Mouse (Mus musculus): Measurements from ENCODE around the gene Mob3b.

Mob3b gene

DNA sequence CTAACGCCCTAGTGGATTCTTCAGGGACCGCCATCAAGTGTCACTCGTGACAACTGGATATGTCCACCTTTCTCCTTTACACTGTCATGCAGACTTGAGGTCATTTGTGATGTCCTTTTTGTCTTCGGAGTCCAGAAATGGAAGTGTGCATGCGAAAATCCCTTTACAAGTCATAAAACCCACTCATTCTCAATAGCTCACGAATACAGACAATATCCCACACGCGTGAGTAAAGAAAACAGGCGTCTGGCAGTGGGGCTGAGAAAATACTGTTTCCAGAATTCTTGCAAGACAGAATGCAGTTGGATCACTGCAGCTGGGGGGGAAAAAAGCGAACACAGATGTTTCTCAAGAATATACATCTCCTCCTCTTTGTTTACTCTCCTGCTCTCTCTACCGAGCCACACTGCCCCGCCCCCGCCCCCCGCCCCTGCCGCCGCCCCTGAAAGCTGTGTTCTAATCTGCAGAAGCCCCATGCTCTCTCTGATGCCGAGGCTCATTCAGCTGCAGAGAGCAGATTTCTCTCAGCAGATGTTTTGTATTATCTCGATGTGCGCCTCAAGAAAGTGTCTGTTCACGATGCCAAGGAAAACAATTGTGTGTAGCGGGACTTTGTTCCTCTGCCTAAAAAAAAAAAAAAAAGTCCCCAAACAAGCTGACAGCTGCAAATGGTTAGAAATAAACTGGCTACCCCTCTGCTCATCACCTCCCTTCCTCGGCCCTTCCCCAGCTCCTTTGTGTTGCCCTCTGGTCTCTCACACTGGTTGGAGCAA lies 164.2 kb downstream of the Mob3b start:
- DNase-seq: no peak

DNA sequence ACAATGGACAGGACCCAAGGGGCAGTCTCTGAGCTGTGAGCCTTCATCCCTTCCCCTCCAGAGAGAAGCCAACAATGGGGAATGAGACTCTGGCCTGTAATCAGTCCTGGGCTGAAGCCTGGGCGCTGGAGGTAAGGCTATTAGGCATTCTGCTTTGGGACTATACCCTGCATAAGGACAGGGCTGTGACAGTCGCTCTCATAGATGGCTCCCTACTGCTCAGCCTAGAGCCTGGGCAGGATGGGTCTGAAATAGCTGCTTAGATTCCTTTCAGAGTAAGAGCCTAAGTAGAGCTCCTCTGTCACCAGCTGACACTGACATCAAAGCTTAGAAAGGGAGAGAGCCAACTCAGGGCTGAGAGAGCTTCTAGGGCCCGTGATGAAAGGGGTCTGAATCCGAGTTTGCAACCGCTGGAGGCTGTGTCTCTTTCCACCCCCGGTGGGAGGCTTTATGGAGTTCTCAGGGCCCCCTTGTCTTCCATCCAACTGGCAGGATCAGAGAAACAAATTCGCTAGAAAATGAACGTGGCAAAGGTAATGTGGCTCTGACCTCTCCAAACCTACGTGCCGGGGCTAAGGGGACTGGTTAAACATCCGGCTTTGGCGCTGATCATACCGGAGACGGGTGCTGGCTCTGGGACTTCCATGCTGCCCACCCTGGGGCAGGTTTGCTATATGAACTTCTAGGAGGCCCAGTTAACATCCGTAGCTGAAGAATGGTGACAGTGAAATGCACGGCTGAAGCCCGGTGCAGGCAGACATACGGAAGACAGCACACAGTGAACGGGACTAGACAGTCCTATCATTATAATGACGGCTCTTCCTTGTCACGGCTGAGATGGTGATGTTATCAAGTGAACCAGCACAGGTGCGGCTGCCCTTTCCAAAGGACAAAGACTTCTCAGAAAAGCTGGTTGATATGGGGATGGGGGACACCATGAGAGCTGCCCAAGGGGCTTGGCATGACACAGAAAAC lies 165.1 kb downstream of the Mob3b start:
- DNase-seq: no peak

- DNase-seq: no peak
Measured at GRCm38 (mm10) chr4:34991116-34991515, 166.2 kb downstream of the Mob3b start.

- no peak for DNase-seq
Measured at GRCm38 (mm10) chr4:34990659-34991058, 166.6 kb downstream of the Mob3b start.

- DNase-seq: no peak
Measured at GRCm38 (mm10) chr4:34987568-34987967, 169.7 kb downstream of the Mob3b start.

DNA sequence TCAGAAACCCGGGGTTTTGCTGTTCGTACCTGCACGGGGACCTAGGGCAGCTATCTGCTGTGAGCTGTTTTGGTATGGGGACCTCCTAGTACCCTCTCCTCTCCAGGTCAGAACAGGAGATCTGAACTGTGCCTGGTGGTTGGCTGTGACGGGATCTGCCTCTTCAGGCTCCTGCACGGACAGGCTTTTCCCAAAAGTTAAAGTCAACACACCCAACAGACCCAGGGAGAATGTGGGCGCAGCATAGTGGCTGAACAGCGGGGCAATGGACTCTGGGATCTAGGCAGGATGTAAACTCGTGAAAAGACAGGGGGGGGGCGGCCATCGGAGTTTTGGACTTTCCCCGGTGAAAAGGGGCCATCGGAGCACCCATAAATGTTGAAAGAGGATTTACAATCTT lies 170.2 kb downstream of the Mob3b start:
- DNase-seq: no peak

DNA sequence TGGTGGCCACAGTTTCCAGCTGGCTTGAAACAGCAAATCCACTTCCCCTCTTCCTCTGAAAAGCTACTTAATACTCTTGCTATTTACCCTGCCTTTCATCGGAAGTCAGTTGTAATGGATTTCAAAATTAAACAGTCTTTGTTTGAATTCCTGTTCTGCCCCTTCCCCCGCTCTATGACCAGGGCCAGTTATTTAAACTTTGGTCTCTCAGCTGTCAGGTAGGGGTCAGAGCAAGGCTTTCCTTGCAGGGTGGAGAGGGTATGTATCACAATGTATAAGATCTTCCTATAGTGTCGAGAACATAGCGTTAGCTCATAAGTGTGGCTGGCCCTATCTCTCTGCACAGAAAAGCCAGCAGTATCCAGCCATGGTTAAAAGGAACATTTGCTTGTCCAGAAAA lies 170.6 kb downstream of the Mob3b start:
- no peak for DNase-seq

DNA sequence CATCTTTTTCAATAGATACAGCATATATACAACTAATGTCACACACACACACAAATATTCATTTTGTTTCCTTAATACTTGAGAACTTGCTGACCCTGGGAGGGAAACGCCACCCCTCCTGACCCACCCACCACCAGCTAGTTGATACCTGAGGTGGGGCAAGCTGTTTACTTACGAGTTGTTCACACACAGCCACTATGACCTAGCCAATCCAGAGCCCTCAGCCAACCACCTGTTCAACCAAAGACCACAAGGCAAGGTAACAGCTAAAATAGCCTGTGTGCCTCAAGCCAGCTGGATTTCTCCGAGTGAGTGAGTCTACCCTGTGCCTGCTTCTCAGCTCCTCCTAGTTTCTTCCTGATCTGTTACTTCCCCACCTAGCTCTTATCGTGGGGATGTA lies 172.9 kb downstream of the Mob3b start:
- no peak for DNase-seq

DNA sequence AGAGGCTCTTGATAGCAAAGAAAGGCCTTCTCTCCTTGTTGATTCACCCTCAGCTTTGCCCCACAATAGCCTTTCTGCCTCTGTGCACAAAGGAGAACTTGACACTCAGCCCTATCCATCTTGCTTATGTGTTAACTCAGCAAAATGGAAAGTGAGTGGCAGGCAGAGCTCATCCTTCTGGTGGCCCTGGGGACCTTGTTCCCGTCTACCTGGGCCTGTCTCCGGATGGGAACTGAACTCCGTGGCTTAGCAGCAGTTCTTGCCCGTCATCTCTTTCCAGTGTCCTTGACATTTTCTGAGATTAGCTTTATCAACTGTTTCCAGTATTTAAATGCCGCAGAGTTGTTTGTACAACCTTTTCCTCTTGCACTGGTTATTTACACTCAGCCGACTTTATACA lies 173.8 kb downstream of the Mob3b start:
- no peak for DNase-seq

- DNase-seq: no peak
Measured at GRCm38 (mm10) chr4:34981301-34982172, 175.7 kb downstream of the Mob3b start.

DNA sequence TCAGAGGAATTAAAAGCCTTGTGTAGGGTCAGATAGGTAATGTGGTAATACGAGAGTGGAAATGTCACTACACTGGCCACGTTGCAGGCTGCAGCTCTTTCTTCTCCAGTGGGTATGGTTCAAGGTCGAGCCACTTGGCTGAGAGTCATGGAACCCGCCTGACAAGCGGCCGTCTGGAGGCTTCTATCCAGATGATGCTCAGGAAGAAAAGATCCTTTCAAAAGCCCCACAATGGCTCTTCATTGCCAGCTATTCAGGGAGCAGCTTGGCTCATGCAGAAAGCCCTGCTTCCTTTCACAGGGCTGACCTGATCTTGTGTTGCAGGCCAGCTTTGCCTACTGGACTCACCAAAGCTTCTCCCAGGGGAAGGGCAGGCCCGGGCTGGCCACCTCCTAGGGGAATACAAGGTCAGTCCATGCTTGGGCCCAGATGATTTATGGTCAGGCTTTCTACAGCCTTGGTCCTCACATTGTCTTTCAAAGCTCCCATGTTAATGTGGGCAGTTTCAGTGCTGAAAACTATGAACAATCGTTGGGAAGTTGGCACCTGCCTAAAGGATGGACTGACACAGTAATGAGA lies 176.7 kb downstream of the Mob3b start:
- DNase-seq: no peak

- DNase-seq: no peak
Measured at GRCm38 (mm10) chr4:34976916-34977702, 180.2 kb downstream of the Mob3b start.

GRCm38 (mm10) chr4:34976331-34976778 lies 180.9 kb downstream of the Mob3b start:
- DNase-seq: no peak

GRCm38 (mm10) chr4:34974795-34975194 lies 182.5 kb downstream of the Mob3b start:
- no peak for DNase-seq

DNA sequence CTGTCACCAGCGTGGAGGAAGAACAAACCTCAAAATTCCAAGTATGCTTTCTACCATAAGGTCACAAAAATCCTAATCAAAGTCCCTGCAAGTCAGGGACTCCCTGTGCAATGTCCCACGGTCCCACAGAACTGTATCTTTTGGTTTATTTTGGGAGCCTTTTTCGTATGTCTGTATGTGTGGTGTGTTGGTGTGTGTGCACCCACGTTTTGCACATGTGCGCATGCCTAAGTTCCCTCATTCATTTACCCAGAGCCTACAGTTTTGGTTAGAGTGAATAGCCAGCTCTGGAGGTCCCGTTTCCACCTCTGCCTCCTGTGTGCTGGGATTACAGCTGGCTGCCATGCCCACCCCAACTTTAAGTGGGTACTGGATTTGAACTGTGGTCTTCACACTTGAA lies 189.7 kb downstream of the Mob3b start:
- no peak for DNase-seq

DNA sequence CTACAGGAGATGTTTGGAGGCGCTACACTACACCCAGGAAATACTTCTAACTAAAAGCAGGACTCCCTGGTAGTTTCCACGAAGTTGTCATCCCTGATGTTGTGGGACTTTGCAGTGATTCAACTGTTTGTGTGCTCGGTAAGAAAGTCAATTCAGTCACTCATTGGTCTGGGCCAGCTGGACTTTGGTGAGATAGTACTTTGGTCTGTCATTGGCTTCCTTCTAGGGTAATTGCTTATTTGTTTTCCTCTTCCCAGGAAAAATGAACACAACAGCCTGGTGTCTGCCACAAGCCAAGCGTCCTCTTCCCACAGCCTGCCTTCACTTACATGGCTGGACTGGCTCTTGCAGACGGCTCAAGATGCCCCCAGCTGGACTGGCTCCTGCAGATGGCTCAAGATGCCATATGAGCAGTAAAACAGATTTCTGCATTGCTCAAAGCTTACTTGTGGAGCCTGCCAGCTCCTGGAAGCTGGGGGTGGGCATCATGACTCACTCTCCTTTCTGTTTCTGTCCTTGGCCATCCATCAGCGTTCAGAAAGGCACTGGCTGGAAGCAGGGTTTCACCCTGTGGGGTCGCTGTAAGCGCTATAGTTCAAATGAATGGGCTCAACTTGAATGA lies 190.8 kb downstream of the Mob3b start:
- DNase-seq: no peak

DNA sequence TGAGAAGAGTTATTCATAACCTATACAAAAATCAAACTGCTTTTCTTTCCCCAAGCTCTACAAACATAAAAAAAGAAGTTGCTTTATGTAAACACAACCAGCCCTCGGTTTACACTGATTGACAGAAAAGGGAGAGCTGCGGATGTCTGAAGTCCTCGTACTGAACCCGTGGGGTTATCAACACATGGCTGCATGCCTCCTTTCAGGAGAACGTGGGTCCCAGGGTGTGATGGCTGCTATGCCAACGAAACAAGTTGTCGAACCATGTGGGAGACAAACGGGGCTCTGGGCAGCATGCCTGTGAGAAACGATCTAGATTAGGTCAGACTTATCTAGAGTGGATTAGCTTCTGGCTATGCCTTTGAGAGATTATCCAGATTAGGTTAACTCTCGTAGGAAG lies 192.4 kb downstream of the Mob3b start:
- DNase-seq: no peak

GRCm38 (mm10) chr4:34963999-34964398 lies 193.3 kb downstream of the Mob3b start:
- DNase-seq: no peak

DNA sequence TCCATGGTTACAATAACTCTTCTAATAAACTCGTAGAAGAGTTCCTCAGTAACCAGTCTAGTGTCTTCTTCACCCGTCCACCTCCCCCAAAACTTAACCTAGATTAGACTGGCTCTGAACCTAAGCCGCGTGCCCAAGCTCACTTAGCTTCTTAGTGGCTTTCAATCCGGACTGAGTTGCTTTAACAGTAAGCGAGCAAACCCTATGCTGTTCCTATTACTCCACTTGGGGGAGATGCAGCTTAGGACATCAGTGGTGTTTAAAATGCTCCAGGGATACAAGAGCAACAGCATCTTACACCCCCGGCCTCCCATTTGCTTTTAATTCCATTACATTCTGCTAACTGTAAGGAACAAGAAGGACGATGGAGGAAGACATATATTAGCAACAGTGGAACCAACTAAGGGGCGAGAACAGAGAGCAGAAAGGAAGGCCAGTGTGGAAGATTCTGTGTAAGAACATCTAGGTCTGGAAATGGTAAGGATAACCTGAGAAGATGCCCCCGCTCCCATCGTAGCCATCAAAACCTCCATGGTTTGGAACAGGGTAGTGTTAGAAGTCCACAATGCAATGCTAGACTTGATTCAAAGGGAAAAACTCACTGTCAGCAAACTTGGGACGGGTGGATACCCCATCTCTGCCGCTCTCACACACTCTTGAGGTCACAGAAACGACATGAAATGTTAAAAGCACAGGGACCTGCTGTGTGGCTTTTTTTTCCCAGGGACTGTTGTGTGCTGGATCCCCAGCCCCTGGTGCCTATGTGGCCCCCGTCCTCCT lies 196.3 kb downstream of the Mob3b start:
- DNase-seq: no peak

- no peak for DNase-seq
Measured at GRCm38 (mm10) chr4:34959477-34959876, 197.8 kb downstream of the Mob3b start.
